Mouse (Mus musculus): Measurements from ENCODE around the gene Vpreb3.

DNA sequence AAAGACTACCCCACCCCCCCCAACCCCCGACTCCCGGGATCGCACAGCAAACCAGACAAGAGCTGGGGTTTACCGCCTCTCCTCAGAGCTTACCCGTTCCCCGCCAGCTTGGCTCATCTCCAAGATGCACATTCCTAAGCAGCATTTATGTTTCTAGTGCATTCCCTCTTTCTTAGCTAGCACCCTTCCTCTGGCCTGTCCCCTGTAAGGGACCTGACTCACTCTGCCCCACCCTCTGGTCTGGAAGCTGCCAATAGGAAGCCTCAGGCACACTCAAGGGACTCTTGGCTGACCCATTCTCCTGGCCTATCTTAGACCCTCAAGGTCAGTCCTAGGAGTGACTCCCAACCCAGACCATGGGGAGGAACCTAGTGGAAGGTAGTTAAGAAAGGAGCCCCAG lies 12.6 kb upstream of the Vpreb3 start:
- no peak for TF ChIP-seq POLR2A (IDR thresholded peaks at IDR 0.05; ENCODE audit: control insufficient read depth, extremely low read depth, insufficient read depth, low read length, poor library complexity)
- TF ChIP-seq CTCF (IDR thresholded peaks at IDR 0.05; ENCODE audit: borderline replicate concordance, control insufficient read depth, extremely low read depth, insufficient read depth, low read length, poor library complexity) = no peak
